Mouse (Mus musculus) ES-E14 (cell line): ENCODE results near the gene Gm20458. TPM values are rescaled to one million over a fixed set of nuclear protein-coding genes. Genes with fewer than 3 reads are reported as not detected.

Experiments
- DNase-seq: peaks from one replicate; pipeline ENCODE4 v3.0.0-alpha.2; 2013; ENCODE audit warnings: low read depth, low spot score
- H3K27ac ChIP-seq: 2 replicates; pipeline ENCODE4 v1.5.1; 2012; ENCODE audit warnings: low read depth, mild to moderate bottlenecking, low read length, moderate library complexity, mixed read lengths; ENCODE audit not compliant: poor library complexity, insufficient read depth, severe bottlenecking
- H3K36me3 ChIP-seq: 2 replicates; pipeline ENCODE4 v1.6.1; 2012; ENCODE audit warnings: mild to moderate bottlenecking, low read length, moderate library complexity, mixed read lengths; ENCODE audit not compliant: control insufficient read depth, poor library complexity, insufficient read depth, severe bottlenecking
- H3K4me1 ChIP-seq, 2 experiments: fragments of 150-350 bp in 1 of 2; sonication (generic) in 1 of 2; 2 replicates each; pipeline ENCODE4 v1.6.1; 2012; ENCODE audit warnings: low read length in 2 of 2, mild to moderate bottlenecking in 1 of 2, mixed read lengths in 1 of 2; ENCODE audit not compliant: control insufficient read depth in 2 of 2, insufficient read depth in 2 of 2, poor library complexity in 1 of 2
- H3K4me3 ChIP-seq, 2 experiments: fragments of 150-350 bp in 1 of 2; sonication (generic) in 1 of 2; 2 replicates each; pipeline ENCODE4 v1.5.1; 2012; ENCODE audit warnings: low read length in 2 of 2, low read depth in 1 of 2, mild to moderate bottlenecking in 1 of 2, mixed read lengths in 1 of 2; ENCODE audit not compliant: insufficient read depth in 1 of 2, poor library complexity in 1 of 2, severe bottlenecking in 1 of 2
- H3K9ac ChIP-seq: 2 replicates; pipeline ENCODE4 v1.6.1; 2012; ENCODE audit warnings: low read depth, mild to moderate bottlenecking, low read length, mixed read lengths; ENCODE audit not compliant: poor library complexity, insufficient read depth, severe bottlenecking
- H3K9me3 ChIP-seq: fragments of 150-350 bp; sonication (generic); 2 replicates; pipeline ENCODE4 v1.6.1; 2012; ENCODE audit warnings: low read depth, mild to moderate bottlenecking, low read length; ENCODE audit not compliant: control insufficient read depth, insufficient read depth
- CHD2 ChIP-seq: IDR thresholded peaks from 2 replicates; pipeline ENCODE4 v1.6.1; 2014; ENCODE audit warnings: mild to moderate bottlenecking, low read depth, low read length, inconsistent platforms
- HCFC1 ChIP-seq: IDR thresholded peaks from 2 replicates; pipeline ENCODE4 v1.6.1; 2012; ENCODE audit warnings: low read length, inconsistent platforms, borderline replicate concordance; ENCODE audit not compliant: insufficient read depth
- MAFK ChIP-seq: IDR thresholded peaks from 2 replicates; pipeline ENCODE4 v1.6.1; 2014; ENCODE audit warnings: mild to moderate bottlenecking, low read depth, low read length, inconsistent platforms; ENCODE audit not compliant: insufficient read depth
- ZC3H11A ChIP-seq: IDR thresholded peaks from 2 replicates; pipeline ENCODE4 v1.6.1; 2012; ENCODE audit warnings: low read depth, mild to moderate bottlenecking, inconsistent platforms, low read length, borderline replicate concordance
- ZNF384 ChIP-seq: IDR thresholded peaks from 2 replicates; pipeline ENCODE4 v1.6.1; 2012; ENCODE audit warnings: low read depth, low read length, inconsistent platforms
- in situ Hi-C, 2 experiments: fragments of 600-800 bp; cut with MboI; formaldehyde crosslinking; loops; one replicate each; pipeline ENCODE4 v1.15.1; 2025; ENCODE audit warnings: low sequenced_read_pairs in 2 of 2, inconsistent platforms in 1 of 2; ENCODE audit not compliant: unreplicated experiment in 2 of 2
- total RNA-seq: library from RNA; depleted of rRNA; stranded (reverse); fragments of 300-350 nt; gene quantifications from 2 replicates; pipeline ENCODE4 v1.2.3, GENCODE M21; 2012

The Gm20458 gene
- total RNA-seq, 1 experiment, result not detected

GRCm38 (mm10) chr2:164448921-164449320 is 11.8 kb upstream of the Gm20458 start:
- TF ChIP-seq CHD2 (no peak), ZNF384 (no peak), MAFK (no peak), HCFC1 (no peak), ZC3H11A (no peak)
- no peaks in the 10 kb centered on the region for H3K36me3 ChIP-seq
- H3K4me3 ChIP-seq, result no peak overlapping the region
- H3K9ac ChIP-seq, result no peak overlapping the region
- no peak overlapping the region for H3K27ac ChIP-seq
- H3K9me3 ChIP-seq, result no peaks in the 10 kb centered on the region
- in situ Hi-C loops, result no loop called here
- no peak for DNase-seq
- peaks cover 4 to 19% of the 10 kb centered on the region in 2 experiments for H3K4me1 ChIP-seq

- H3K4me3 ChIP-seq, result no peak overlapping the region
- H3K9me3 ChIP-seq, result no peaks in the 10 kb centered on the region
- H3K4me1 ChIP-seq, result peaks cover 4 to 19% of the 10 kb centered on the region in 2 experiments
- H3K36me3 ChIP-seq, result no peaks in the 10 kb centered on the region
- TF ChIP-seq CHD2 (no peak), HCFC1 (no peak), ZC3H11A (no peak), ZNF384 (no peak), MAFK (no peak)
- no peak for DNase-seq
- H3K27ac ChIP-seq, result no peak overlapping the region
- H3K9ac ChIP-seq, result no peak overlapping the region
- in situ Hi-C loops, result no loop called here
Measured at GRCm38 (mm10) chr2:164449341-164450042, 11.3 kb upstream of the Gm20458 start.

GRCm38 (mm10) chr2:164452000-164452676 is 8.6 kb upstream of the Gm20458 start:
- no peaks in the 10 kb centered on the region for H3K36me3 ChIP-seq
- DNase-seq, result no peak
- TF ChIP-seq HCFC1, result no peak
- no peak for TF ChIP-seq CHD2
- no peak for TF ChIP-seq ZC3H11A
- no peak for TF ChIP-seq MAFK
- no peak for TF ChIP-seq ZNF384
- no peak overlapping the region for H3K4me3 ChIP-seq
- H3K4me1 ChIP-seq, result peaks cover 10 to 35% of the 10 kb centered on the region in 2 experiments
- in situ Hi-C loops, result no loop called here
- H3K9me3 ChIP-seq, result no peaks in the 10 kb centered on the region
- H3K27ac ChIP-seq, result peak overlapping the region; percentile 23
- no peak overlapping the region for H3K9ac ChIP-seq

GRCm38 (mm10) chr2:164453047-164453757 is 7.6 kb upstream of the Gm20458 start:
- no peaks in the 10 kb centered on the region for H3K9me3 ChIP-seq
- H3K36me3 ChIP-seq, result no peaks in the 10 kb centered on the region
- peaks cover 10 to 35% of the 10 kb centered on the region in 2 experiments for H3K4me1 ChIP-seq
- in situ Hi-C loops, result no loop called here
- DNase-seq, result no peak
- no peak overlapping the region for H3K27ac ChIP-seq
- TF ChIP-seq HCFC1, result no peak
- H3K4me3 ChIP-seq, result no peak overlapping the region
- no peak overlapping the region for H3K9ac ChIP-seq
